Mouse (Mus musculus) layer of hippocampus, postnatal 10 days (tissue): ENCODE results near the gene Ank. TPM values are rescaled to one million over a fixed set of nuclear protein-coding genes. Genes with fewer than 3 reads are reported as not detected.
A peak's percentile ranks its signal among the peaks of the same experiment; 100 is the strongest.

ENCODE experiments used
- DNase-seq, 2 experiments: peaks; one replicate each; pipeline ENCODE4 v3.0.0; 2021; ENCODE audit warnings: low spot score in 2 of 2
- total RNA-seq, 2 experiments: library from RNA; stranded (reverse); gene quantifications; 2 replicates each; pipeline ENCODE4 v1.2.3; 2021

Ank gene
- total RNA-seq, 2 experiments from 2014 or later = 124 to 138 TPM

DNA sequence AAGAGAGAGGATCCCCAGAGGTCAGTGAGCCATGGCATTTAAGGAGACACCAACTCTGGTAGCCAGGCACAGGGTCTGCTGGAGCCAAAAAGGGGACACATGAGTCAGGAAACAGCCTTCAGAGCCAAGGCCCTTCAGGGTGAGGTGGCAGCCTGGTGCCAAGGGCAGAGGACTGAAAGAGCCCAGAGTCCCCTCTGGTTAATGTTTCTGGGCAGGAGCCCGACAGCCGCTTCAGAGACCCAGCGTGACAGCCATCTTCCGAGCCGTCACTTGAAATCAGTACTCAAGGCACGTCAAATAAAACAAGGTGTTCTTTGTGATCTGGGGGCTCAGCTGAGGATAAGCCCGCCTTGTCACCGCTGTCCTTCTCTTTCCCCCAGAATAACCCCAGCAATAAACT, 104.7 kb downstream of the Ank start:
- peak in 1 of 2 experiments; percentile 50 for DNase-seq

DNA sequence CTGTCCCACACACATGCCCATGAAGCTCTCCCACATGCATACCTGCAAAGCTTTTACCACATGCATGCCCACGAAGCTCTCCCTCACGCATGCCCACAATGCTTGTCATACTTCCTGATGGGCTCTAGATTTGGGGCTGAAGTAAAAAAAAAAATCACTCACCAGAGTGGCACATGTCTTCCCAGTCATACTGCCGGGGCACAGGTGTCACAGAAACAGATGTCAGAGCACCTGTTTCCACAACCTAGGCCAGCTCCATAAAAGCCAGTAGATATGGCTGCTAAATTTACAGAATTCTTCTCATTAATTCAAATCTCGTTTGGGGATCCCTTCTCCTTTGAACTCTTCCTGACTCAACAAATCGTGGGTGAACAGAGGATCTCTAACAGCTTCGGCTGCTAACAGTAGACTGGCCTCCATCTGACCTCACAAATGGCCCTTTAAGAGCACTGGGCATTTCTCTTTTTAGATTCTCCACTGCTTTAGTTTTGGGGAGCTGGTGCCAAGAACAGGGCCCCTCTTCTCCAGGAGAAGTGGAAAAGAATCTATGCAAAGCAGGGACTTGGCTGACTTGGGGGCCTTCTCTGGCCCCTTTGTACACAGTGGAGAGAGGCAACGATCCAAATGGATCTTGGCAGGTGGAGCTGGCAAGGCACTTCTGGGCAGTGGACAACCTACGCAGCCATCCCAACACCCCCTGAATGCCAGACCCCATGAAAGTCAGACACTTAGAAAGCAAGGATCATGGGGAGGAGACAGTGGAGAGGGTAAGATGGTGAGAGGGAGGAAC, 108.7 kb downstream of the Ank start:
- peak; percentile 58 to 68 for DNase-seq

DNA sequence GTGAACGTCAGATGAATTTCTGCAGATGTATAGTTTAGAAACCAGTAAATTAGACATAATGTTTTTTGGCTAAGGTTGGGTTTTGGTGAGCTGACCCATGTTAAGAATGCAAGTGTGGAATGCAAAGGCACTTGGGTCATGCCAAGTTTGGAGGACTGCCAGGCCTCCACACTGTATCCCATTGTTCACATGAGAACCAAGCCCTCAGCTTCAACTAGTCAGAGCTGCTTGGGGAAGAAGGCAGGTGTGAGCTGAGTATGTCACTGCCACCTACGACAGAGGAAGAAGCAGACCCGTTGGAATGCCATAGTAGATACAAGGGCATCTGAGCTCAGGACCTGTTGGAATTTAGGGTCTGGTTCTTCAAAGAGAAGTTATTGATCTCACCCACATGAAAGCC, 109.5 kb downstream of the Ank start:
- DNase-seq = no peak

DNA sequence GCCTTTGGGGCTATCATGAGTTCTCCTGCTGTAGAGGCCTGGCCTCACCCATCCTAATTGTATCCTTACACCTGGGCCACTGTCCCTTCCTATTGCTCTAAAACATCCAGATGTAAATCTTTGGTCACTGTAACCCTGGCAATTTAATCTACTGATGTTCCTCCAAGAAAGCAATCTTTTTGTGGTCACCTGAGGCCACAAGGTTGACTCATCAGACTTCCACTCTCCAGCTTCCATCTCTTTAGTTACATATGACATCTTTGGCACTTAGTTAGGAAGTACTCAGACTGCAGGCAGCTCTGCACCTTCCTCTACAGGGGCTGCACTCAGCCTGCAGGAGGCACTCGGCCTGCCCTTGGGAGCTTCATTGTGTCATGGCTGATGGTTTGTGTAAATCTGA, 110.4 kb downstream of the Ank start:
- DNase-seq = no peak

DNA sequence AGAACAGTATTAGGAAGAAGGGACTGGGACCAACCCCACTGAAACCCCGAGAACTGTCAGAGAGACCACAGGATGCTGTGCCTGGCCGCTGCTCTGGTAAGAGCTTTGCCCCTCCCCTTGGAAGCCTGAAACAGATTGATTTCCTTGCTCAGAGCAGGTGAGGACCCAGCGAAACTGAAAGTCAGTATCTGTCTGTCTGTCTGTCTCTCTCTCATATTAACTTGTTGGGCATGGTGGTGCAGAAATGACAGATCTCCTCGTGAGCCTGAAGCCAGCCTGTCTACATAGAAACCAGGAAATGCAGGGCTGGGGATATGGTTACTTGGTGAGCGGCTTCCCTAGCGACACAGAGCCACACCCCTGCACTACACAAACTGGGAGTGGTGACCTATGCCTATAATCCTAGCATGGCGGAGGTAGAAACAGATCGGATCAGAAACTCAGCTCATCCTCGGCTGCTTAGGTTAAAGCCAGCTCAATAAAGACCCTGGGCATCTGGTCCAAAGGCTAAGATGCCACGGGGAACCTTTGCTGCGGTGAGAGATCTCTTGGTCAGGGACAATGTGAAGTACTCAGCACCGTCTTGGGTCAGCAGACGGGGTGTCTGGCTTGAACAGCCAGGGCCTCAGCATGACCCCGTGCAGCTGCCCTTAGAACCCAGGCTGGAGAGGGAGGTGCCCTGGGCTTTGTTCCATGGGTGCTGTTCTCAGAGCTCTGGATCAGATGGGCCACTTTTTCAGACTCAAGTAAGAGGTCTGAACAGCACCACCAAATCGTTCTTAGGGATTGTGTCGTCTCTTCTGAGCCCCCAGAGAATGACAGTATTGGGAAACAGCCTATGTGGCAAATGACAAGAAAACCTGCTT, 111.7 kb downstream of the Ank start:
- DNase-seq = no peak

DNA sequence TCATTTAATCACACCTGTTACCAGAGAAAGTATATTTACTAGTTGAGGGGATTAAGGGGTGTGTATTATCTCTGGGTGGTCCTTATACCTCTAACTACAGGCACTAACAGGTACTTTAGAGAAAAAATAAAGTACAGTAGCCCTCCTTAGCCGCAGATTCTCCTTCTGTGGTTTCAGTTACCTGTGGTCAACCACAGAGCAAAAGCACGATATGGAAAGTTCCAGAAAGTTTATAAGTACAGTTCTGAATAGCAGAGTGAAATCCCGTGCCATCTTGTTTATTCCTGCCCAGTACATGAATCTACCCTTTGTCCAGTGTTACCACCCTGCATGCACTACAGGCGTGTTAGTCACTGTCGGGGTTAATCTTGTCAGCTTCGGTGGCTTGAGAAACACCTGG, 112.4 kb downstream of the Ank start:
- no peak for DNase-seq

DNA sequence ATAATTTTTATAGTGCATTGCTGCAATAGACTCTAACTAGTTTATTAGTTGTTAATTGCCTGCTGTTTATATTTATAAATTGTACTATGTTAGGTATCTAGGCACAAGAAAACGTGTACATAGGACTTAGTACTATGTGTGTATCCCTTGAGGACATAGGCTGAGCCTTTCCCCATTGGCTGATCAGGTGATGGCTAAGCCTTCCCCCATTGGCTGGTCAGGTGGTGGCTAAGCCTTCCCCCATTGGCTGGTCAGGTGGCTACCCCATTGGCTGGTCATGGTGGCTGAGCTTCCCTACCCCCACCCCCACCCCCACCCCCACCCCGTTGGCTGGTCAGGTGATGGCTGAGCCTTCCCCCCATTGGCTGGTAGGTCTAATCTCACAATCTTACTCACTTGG, 113.4 kb downstream of the Ank start:
- DNase-seq = no peak

- DNase-seq = no peak
These were observed 114.3 kb downstream of the Ank start for GRCm38 (mm10) chr15:27580771-27581170.

- DNase-seq = no peak
These were observed 115.2 kb downstream of the Ank start for GRCm38 (mm10) chr15:27581640-27582039.

DNA sequence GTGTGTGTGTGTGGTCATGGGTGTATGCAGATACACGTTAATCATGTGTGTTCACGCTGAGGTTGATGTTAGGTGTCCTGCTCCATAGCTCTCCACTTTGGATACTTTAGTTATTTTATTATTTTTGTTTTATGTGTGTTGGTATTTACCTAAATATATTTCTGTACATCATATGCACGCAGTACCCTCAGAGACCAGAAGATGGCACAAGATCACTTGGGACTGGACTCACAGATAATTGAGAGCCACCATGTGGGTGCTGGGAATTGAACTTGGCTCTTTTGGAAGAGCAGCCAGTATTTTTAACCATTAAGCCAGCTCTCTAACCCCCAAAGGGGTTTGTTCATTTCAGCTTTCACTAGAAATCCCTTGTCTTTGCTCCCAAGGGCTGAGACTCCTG, 116.0 kb downstream of the Ank start:
- DNase-seq = no peak

GRCm38 (mm10) chr15:27583042-27583441, 116.6 kb downstream of the Ank start:
- peak; percentile 64 to 71 for DNase-seq

GRCm38 (mm10) chr15:27583620-27584019, 117.1 kb downstream of the Ank start:
- no peak for DNase-seq

DNA sequence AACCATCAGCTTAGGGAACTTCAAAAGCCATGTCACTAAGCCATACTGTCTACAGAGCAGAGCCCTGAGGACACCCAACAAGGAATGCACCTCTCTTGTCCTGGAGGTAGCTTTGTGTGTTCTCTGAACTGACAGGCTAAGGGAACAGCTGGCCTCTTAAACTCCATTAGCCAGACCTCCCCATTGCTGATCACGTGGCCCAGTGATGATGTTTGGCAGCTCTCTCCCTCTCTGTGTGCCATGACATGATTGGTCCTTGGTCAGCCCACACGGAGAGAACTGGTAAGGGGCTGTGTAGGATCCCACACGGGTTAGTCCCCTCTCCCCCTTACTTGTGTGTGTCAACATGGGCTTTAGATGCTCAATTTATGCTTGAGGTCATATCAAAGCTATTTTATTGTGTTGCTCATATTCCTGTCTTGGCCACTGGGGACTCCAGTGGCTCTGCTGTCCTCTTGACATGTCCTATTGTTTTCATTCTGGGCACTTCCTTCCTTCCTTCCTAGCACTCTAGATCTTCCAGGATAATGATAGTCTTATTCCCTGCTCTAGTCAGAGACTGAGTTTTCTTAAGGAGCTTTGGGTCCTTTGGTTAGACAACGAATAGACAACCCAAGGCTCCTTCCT, 119.1 kb downstream of the Ank start:
- no peak for DNase-seq

DNA sequence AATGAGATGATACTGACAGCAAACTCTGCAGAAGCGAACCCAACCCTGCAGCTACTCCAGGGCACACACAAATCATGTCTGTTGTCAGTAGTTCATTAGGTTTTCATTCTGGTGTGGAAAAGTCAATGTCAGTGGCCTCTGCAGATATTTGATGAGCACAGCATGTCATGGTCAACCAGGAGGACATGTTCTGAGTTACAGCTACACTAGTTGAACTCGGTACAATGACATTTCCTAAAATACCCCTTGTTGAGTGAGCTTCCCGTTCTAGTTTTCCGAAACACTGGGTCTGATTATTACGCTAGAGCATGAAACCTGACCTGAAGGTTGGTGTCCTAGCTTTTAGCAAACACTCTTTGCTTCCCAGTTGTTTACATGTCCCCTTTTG, 119.6 kb downstream of the Ank start:
- no peak for DNase-seq

DNA sequence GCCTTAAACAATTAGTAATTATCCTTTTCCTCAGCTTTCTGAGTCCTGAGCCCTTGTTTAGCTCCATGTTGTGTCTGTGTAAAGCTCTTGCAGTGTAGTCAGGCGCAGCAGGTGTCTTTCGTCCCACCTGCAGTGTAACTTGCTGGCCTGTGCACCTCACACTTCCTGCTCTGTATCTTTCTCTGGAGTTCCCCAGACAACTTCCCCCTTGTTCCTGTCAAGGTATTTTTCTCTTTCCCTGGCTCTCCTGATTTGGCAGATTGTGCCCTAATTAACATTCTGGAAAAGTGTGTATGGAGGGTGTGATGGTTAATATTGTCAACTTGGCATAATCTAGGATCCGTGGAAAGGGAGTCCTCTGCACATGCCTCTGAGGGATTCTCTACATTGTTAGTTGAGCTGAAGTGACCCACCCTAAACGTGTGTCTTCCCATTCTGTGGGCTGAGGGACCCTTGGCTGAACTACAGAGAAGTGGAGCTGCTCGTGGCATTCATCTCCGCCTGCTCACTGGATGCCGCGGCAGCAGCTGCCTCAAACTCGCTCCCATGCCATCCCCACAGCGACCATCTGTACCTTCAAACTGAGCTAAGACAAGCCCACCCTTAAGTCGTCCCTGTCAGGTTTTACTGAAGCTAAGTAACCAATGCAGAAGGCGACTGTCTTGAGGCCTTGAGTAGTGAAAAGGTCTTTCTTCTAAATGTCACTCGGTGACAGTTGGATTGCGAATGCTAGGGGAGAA, 121.8 kb downstream of the Ank start:
- no peak for DNase-seq

DNA sequence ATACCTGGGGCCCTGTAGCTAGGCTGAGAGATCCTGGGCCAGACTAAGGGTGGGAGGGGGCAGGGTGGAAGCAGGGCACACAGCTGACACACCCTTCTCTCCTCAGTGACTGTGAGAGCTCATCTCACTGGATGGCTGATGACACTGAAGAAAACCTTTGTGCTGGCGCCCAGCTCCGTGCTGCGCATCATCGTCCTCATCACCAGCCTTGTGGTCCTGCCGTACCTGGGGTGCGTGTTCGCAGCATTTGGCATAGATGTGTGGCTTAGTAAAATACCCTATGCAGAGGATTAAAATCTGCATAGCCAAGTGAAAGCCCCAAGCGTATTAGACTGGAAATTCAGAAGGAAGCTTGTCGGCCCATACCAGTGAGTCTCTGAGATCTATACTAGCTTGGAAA, 124.3 kb downstream of the Ank start:
- no peak for DNase-seq

GRCm38 (mm10) chr15:27592620-27593320, 126.3 kb downstream of the Ank start:
- DNase-seq = no peak

- peak; percentile 61 to 62 for DNase-seq
These were observed 127.2 kb downstream of the Ank start for GRCm38 (mm10) chr15:27593717-27594116.

- DNase-seq = no peak
These were observed 128.5 kb downstream of the Ank start for GRCm38 (mm10) chr15:27594973-27595372.

DNA sequence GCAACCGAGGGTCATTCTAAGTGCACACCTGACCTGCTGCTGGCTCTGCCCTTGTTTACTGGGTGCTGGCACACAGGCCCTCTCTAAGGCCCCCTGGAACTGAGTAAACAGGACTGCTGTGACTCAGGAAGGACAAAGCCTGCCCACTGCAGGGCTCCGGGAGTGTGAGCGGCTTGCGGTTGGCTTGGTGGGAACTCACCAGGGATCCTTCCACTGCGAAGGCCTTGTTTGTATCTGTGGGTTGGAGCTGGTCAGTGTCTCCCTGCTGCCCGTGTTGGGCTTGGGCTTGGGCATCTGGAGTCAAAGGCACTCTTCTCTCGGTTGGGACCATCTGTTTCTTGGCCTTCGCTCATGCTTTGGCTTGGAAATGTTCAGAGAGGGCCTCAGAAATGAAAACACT, 129.1 kb downstream of the Ank start:
- DNase-seq = peak in 1 of 2 experiments; percentile 24
